Mouse (Mus musculus) small intestine, adult 10 weeks (tissue): Measurements from ENCODE around the gene Eefsec. TPM values are rescaled to one million over a fixed set of nuclear protein-coding genes. Genes with fewer than 3 reads are reported as not detected.

ENCODE experiments used
- polyA plus RNA-seq: library from polyadenylated mRNA; stranded (reverse); fragments of 350-450 nt; fragmentation: Illumina TruSeq; extraction: RNeasy Lipid Tissue Mini Kit (QIAGEN cat#74804); gene quantifications from one replicate; pipeline ENCODE4 v1.2.3, GENCODE M21; 2014; ENCODE audit warnings: low replicate concordance

The Eefsec gene
- polyA plus RNA-seq: not detected

DNA sequence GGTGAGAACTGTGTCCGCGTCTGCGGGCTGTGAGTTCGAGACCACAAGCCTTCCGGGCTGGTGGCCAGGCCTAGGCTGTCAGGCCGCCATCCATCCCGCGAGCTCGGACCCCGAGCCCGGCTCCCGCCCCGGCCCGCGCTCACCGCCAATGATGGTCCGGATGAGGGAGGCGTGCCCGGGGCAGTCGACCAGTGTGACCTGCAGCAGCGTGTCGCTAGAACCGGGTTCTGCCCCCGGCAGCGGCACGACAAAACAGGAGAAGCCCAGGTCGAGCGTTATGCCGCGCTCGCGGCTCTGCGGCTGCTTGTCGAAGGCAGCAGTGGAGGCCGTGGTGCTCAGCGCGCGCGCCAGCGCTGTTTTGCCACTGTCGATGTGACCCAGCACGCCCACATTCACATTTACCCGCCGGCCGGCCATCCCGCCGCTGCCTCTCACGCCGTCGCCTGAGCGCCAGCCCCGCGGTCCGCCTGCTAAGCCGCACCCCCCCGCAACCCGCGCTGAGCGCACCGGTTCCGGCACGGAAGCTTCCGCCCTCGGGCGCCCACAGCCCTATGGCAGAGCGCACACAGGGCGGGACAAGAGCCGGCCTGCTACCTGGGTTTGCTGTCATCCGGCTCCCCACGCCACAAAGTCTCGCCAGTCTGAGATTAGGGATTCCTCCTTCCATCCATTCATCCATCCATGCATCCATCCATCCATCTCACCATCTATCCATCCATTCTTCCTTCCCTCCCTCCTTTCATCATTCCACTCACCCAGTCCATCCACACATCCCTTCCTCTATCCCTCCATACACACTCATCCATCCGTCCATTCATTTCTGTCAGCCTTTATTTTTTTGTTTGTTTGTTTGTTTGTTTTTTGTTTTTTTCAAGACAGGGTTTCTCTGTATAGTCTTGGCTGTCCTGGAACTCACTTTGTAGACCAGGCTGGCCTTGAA is at the start of gene Eefsec:
TSS of gene Eefsec (minus strand) at position 477 of the 940 bp plus-strand sequence.

DNA sequence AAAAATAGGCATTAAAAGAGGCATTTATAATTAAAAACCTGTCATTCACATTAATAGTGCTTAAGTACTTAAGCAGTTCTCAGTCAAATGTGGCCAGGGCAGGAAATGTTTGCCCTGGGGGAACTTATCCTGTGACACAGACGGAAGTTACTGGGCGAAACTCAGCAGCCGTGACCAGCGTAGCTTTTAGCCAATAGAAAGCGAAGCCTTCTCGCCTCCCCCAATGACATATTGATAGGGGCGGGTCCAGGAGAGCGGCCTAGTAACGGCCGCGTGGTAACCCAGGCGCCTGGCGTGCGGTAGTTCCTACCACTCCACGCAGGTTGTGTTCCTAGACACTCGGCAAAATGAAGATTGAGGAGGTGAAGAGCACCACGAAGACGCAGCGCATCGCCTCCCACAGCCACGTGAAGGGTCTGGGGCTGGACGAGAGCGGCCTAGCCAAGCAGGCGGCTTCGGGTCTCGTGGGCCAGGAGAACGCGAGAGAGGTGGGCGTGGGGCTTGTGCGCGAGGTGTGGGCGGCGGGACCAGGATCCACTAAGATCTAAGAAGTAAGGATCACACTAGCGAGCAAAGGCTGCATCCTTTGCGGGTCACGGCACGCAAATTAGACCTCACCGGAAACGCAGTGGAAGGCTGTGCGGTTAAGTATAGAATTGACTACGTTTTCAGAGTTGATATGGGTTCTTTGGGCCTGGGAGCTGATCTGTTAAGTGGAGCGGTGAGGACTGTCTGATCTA is 19.0 kb upstream of the Eefsec start, which contains the start of gene Ruvbl1:
TSS of gene Ruvbl1 (plus strand) at position 229 of the 740 bp plus-strand sequence.

DNA sequence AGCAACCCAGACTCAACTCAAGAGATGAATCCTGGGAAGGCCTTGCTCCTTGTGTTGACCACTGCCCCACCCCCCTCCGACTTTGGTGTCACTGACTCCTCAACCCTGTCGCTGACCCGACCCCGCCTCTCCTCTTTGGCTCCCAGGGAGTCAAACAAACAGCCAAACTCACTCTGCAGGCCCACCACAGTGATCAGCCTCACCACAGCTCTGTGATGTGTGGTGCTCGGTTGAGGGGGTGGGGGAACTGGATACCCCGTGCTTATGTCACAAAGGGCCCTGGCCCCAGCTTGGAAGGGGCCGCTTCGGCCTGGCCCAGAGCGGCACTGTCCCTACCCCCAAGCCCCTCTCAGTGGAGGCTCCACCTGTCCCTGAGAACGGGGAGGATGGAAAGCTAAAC is 224.4 kb downstream of the Eefsec start, which contains the start of gene Dnajb8:
TSS of gene Dnajb8 (plus strand) at position 301 of the 400 bp plus-strand sequence.

Other genes with a start within 250 kb of the Eefsec start
- gene Dnajb8, start 224.3 kb downstream of the Eefsec start, polyA plus RNA-seq: not detected
- 2.1 TPM for gene Ruvbl1, start 18.9 kb upstream of the Eefsec start, polyA plus RNA-seq
- 182 TPM for gene Sec61a1, start 72.4 kb upstream of the Eefsec start, polyA plus RNA-seq
- 1.9 TPM for gene Kbtbd12, start 191.4 kb upstream of the Eefsec start, polyA plus RNA-seq